Mouse (Mus musculus): ENCODE results near the gene Crkl.

The Crkl gene

DNA sequence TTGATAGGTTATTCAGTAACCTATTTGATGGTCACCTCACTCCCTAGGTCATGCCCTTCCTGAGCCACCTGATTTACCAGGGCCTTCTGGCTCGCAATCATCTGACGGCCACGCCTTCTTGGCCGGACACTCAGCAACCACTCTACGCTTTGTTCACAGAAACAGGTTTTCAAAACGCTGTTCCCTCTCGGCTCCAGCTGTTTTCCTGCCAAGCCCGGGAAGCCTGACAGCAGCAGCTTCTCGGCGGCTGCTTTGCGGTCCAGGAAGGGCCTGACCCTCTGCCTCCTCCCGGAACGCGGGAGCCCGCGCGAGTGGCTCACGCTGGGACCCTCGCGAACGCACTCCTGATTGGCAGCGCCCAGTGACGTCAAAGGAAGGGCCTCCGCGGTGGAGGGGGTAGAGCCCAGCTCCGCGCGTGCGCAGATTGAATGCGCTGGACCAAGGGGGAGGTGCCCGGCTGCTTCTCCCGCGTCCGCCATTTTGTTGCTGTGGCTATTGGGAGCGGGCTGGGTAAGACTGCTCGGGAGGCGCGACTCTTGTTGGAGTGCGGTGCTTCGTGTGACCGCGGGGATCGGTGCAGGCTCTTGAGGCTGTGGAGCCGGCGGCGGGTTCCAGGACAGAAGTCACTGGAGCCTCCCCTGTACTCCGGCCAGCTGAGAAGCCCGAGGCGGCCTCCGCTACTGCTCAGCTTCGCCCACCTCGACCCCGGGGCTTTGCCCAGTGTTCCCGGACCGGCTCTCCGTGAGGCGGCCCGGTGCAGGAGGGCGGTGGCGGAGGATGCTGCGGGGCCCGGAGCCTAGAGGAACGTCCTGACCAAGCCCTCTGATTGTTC is at the start of gene Crkl:
Gene Crkl (plus strand): TSS at position 447 of the 832 bp plus-strand sequence.
- DNase-seq (ENCODE audit: low spot score) = peak; percentile 100

GRCm38 (mm10) chr16:17402855-17403254 is 48.9 kb upstream of the Crkl start:
- peak; percentile 70 for DNase-seq (ENCODE audit: low spot score)

- DNase-seq (ENCODE audit: low spot score) = peak; percentile 64
Measured at GRCm38 (mm10) chr16:17405271-17405696, 46.5 kb upstream of the Crkl start.

DNA sequence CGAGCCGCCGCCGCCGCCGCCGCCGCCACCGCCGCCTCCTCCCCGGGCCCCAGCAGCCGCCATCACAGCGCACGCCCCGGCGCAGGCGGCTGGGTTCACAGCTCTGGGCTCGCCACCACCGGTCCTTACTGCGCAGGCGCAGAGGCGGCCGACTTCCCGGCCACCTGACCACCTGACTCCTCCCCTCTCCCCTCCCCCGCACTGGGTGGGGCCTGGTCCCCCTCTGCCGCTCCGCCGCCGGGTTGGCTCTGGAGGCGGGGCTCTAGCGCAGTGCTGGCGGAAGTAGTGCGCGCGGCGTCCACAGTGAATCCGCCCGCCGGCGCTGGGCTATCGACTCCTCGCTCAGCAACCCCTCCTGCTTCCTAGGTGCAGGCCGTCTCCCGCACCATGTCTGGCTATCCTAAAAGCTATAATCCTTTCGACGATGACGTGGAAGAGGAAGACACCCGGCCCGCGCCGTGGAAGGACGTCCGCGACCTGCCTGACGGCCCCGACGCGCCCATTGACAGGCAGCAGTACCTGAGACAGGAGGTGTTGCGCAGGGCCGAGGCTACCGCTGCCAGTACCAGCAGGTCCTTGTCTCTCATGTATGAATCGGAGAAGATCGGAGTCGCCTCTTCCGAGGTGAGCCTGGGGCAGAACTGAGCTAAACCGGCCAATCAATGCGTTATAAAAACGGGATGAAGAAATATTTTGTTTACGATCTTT is 45.9 kb upstream of the Crkl start, which contains the start of the genes Snap29 and Pi4ka:
Gene Snap29 (plus strand): TSS at position 251 of the 708 bp plus-strand sequence.
Gene Pi4ka (minus strand): TSS at position 579 of the 708 bp plus-strand sequence.
- peak; percentile 99 for DNase-seq (ENCODE audit: low spot score)

- peak; percentile 2 for DNase-seq (ENCODE audit: low spot score)
Measured at GRCm38 (mm10) chr16:17406512-17407231, 45.1 kb upstream of the Crkl start.

GRCm38 (mm10) chr16:17409046-17409445 is 42.7 kb upstream of the Crkl start:
- DNase-seq (ENCODE audit: low spot score) = no peak

DNA sequence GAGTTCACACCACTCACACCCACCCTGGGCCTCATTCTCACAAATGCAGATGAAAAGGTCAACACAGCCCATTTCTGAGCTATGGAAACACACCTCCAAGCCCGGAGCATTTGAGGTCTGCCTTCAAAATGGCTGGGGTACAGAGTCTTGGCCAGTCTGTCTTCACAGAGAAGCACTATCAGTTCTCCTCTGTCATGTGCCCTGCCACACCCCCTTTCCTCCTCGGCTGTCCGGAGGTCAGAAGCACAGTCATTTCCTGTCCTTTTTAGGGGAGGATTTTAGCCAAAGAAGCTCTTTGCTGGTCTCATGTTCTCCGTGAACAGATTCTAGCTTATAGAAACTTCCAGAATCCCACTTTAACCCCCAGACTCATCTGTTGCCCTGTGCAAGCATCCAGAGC is 41.6 kb upstream of the Crkl start:
- no peak for DNase-seq (ENCODE audit: low spot score)

DNA sequence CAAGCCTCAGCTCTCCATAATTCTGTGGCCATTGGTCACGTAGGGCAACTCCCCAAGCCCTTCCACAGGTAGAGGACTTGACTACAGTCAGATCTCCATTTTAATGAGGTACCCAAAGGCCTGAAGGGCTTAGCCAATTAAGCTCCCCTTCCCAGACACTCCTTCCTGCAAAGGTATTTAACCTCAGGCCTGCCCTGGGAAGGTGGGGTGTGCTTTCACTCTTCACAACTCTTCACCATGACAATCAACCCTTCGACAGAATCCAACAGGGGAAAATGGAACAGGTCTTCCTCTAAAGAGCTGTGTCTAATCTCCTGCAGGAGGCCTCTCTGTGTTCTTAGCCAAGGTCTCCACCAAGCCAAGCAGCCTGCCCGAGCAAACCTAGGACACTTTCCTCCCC is 28.8 kb upstream of the Crkl start:
- no peak for DNase-seq (ENCODE audit: low spot score)

- DNase-seq (ENCODE audit: low spot score) = peak; percentile 37
Measured at GRCm38 (mm10) chr16:17432576-17432975, 19.2 kb upstream of the Crkl start.

DNA sequence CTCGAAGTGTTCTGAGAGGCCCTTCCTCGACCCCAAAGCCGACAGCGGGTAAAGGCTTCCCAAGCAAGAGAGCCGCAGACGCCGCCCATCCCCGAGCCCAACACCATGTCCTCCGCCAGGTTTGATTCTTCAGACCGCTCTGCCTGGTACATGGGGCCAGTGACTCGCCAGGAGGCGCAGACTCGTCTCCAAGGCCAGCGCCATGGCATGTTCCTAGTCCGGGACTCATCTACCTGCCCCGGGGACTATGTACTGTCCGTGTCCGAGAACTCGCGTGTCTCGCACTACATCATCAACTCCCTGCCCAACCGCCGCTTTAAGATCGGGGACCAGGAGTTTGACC is 557 bp downstream of the Crkl start:
- DNase-seq (ENCODE audit: low spot score) = peak; percentile 58

DNA sequence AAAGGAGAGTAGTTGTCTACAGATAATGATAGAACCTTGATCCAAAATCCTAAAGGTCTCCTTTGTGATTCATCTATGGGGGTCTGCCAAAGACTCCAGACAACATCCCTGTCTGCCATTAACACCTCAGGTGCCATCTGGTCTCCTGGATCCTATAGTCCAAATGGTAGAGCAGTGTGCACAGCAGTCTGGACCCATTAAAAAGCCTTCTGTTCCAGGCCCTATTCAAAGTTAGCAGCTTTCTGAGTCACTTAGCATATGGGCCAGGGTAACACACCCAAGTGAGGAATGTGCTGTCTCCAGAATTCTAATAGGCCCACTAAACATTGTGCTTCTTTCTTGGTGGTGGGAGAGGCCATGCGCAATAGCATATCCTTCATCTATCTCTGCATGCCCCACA is 5.1 kb downstream of the Crkl start:
- DNase-seq (ENCODE audit: low spot score) = no peak

DNA sequence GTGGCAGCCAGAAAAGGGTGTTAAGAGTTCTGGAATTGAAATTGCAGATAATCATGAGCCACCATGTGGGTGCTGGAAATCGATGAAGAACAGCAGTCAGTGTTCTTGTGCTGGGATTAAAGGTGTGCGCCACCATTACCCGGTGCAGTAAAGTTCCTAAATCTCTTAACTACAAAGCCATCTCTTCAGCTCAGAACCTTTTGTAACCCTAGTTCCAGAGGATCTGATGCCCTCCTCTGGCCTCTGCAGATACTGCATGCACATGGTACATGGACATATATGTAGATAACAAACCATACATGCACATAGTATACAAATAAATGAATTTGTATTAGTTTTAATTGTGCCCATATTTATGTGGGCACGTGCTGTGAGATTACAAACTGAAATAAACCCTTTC is 8.5 kb downstream of the Crkl start:
- peak; percentile 32 for DNase-seq (ENCODE audit: low spot score)

DNA sequence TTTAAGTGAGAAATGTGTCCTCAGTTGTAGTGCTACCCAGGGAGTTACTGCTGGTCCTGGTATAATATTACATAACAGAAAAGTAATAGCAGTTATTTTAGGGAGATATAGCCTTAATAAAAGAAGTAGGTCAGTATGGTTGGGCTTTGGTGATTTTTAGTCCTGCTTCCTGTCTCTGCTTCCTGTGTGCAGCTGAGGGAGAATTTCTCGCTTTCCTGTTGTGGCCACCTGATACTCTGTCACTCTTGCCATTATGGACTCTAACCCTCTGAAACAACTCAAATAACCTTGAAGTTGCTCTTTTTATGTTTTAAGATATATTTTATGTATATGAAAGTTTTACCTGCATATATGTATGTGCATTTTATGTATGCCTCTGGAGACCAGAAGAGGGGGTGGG is 9.8 kb downstream of the Crkl start:
- no peak for DNase-seq (ENCODE audit: low spot score)

DNA sequence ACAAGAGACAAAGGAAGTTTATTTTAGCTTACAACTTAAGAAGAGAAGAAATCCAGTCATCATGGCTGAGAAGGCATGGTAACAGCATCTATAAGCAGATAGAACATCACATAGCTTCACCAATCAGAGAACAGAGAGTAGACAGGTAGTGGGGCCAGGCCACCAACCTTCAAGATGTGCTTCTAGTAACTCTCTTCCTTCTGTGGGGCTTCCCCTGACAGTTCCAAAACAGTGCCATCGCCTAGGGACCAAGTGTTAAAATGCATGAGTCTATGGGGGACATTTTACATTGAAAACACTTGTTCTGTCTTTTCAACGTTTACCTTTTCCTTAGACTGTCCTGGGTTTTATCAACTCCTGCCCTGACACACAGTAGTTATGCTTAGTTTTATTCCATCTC is 11.4 kb downstream of the Crkl start:
- DNase-seq (ENCODE audit: low spot score) = no peak

GRCm38 (mm10) chr16:17466875-17467663 is 15.3 kb downstream of the Crkl start:
- DNase-seq (ENCODE audit: low spot score) = no peak

DNA sequence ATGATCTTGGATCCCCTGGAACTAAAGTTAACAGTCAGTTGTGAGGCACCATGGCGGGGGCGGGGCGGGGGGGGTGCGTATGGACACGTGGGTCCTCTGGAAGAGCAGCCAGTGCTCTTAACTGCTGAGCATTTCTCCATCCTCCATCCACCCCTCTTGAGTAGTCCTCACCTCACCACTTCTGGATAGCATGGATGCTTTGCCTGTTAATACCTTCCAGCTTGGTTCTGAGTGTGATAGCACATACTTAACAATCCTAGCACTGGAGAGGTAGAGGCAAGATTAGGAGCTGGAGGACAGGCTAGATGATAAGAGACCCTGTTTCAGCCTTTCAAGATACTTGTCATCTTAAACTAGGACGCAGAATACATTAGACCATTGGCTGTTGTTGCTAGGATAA is 20.7 kb downstream of the Crkl start:
- no peak for DNase-seq (ENCODE audit: low spot score)

DNA sequence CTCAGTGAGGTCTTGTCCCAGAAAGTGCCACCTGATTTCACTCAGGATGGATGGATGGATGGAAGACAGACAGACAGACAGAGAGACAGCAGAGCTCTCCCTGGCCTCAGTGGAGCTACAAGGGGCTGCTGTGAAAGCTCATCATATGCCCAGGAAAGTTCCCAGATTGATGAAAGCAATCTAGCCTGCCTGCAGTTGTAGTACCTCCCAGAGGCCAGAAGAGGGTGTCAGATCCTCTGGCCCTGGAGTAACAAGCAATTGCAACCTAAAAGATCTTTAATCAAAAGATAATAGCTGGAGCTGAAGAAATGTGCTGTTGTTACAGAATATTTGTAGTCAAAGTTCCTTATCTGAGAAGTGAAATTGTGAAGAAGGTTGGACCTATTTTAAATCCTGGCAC is 22.3 kb downstream of the Crkl start:
- peak; percentile 61 for DNase-seq (ENCODE audit: low spot score)

DNA sequence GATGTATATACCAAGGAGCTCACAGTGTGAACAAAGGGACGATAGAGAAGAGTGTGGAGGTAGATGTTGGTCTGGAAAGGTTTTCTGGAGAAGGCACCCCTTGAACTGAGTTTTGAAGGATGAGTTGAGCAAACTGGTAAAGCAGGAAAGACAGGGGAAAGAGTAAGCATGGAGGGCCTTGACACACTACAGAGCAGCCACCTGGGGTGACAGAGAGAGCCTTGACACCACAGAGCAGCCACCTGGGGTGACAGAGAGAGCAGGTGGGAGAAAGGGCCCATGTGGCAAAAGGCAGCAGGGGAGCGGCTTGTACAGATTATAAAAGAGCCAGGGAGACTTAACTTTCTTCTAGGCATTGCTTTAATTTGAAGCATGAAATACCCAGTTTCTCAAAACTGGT is 23.0 kb downstream of the Crkl start:
- DNase-seq (ENCODE audit: low spot score) = no peak

- DNase-seq (ENCODE audit: low spot score) = no peak
Measured at GRCm38 (mm10) chr16:17475326-17475725, 23.5 kb downstream of the Crkl start.

DNA sequence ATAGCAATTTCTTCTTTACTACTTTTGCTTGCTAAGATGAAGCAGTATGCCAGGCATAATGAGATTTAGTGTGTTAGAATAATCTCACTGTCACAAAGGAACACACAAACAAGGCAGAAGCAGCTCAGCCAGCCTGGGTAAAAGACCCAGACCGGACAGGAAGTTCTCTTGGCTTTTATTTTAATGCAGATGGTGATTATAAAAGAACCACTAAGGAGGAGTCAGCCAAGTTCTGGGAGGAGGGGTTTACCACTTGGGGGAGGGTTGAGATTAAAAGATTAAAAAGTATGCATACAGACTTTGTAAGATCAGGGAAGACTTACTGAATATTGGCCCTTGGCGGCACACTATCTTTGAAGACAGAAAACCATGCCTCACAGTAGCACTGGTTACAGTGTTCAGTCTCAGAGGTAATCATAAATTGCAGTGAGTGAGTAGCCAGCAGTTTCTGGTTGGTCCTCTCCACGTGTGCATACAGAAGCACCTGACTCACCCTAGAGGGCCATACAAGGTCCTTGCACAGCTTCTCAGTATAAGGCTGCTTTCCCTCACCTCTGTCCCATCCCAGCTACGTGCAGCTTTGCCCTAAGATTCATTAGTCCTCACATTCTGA is 26.6 kb downstream of the Crkl start:
- no peak for DNase-seq (ENCODE audit: low spot score)

- DNase-seq (ENCODE audit: low spot score) = no peak
Measured at GRCm38 (mm10) chr16:17481465-17481864, 29.7 kb downstream of the Crkl start.

Data from retina, embryonic 14.5 days (tissue).